Mouse (Mus musculus) layer of hippocampus, adult 2 months (tissue): ENCODE data around the gene Ptprt. TPM values are rescaled to one million over a fixed set of nuclear protein-coding genes. Genes with fewer than 3 reads are reported as not detected.

Experiments used
- DNase-seq, 2 experiments: peaks; one replicate each; pipeline ENCODE4 v3.0.0; 2022; ENCODE audit warnings: low spot score in 2 of 2
- H3K27ac ChIP-seq: fragments of 200-600 bp; 2 replicates; pipeline ENCODE4 v1.8.1; 2022
- H3K4me3 ChIP-seq: fragments of 200-600 bp; 2 replicates; pipeline ENCODE4 v1.8.1; 2022; ENCODE audit warnings: mild to moderate bottlenecking
- CTCF ChIP-seq: fragments of 200-600 bp; conservative IDR thresholded peaks from 2 replicates; pipeline ENCODE4 v1.8.1; 2022; ENCODE audit warnings: antibody characterized with exemption, mild to moderate bottlenecking, moderate library complexity
- total RNA-seq, 2 experiments: library from RNA; stranded (reverse); gene quantifications; 2 replicates each; pipeline ENCODE4 v1.2.3; 2021

Gene Ptprt
- total RNA-seq, 2 experiments from 2014 or later, result 49.0 to 49.5 TPM

- no peak for TF ChIP-seq CTCF
- DNase-seq, result no peak
Measured at GRCm38 (mm10) chr2:162654416-162654815, 6.5 kb downstream of the Ptprt start.

GRCm38 (mm10) chr2:162638676-162639075 is 22.3 kb downstream of the Ptprt start:
- peak overlapping the region; percentile 41; the same call in 1 of the 2 replicates for H3K27ac ChIP-seq
- DNase-seq, result no peak
- no peak for TF ChIP-seq CTCF
- H3K4me3 ChIP-seq, result no peak overlapping the region

More at GRCm38 (mm10) chr2:162654416-162654815, 6.5 kb downstream of the Ptprt start:
- H3K27ac ChIP-seq, result no peak overlapping the region
- H3K4me3 ChIP-seq, result no peak overlapping the region

- Histone ChIP-seq H3K4me3 (no peak overlapping the region), H3K27ac (peak overlapping the region; percentile 67)
- DNase-seq, result no peak
- no peak for TF ChIP-seq CTCF
Measured at GRCm38 (mm10) chr2:162637537-162637936, 23.4 kb downstream of the Ptprt start.

GRCm38 (mm10) chr2:162636387-162637009 is 24.4 kb downstream of the Ptprt start:
- no peak overlapping the region for H3K4me3 ChIP-seq
- TF ChIP-seq CTCF, result no peak
- DNase-seq, result peak; percentile 41 to 70
- H3K27ac ChIP-seq, result peak overlapping the region; percentile 83

GRCm38 (mm10) chr2:162634901-162635300 is 26.0 kb downstream of the Ptprt start:
- H3K4me3 ChIP-seq, result no peak overlapping the region
- peak overlapping the region; percentile 83; the same call in 1 of the 2 replicates for H3K27ac ChIP-seq
- TF ChIP-seq CTCF, result no peak
- no peak for DNase-seq

GRCm38 (mm10) chr2:162626076-162626475 is 34.9 kb downstream of the Ptprt start:
- no peak for TF ChIP-seq CTCF
- DNase-seq, result no peak
- Histone ChIP-seq H3K4me3 (no peak overlapping the region), H3K27ac (no peak overlapping the region)

- DNase-seq, result no peak
Measured at GRCm38 (mm10) chr2:162624707-162625106, 36.2 kb downstream of the Ptprt start.

GRCm38 (mm10) chr2:162614256-162614655 is 46.7 kb downstream of the Ptprt start:
- TF ChIP-seq CTCF, result no peak
- no peak for DNase-seq
- Histone ChIP-seq H3K4me3 (no peak overlapping the region), H3K27ac (no peak overlapping the region)

More at GRCm38 (mm10) chr2:162624707-162625106, 36.2 kb downstream of the Ptprt start:
- Histone ChIP-seq H3K27ac (no peak overlapping the region), H3K4me3 (no peak overlapping the region)
- no peak for TF ChIP-seq CTCF

GRCm38 (mm10) chr2:162613480-162613879 is 47.5 kb downstream of the Ptprt start:
- no peak for DNase-seq
- no peak overlapping the region for H3K4me3 ChIP-seq
- no peak overlapping the region for H3K27ac ChIP-seq
- peak; percentile 64 for TF ChIP-seq CTCF

- no peak overlapping the region for H3K27ac ChIP-seq
- DNase-seq, result no peak
- no peak for TF ChIP-seq CTCF
- no peak overlapping the region for H3K4me3 ChIP-seq
Measured at GRCm38 (mm10) chr2:162602721-162603120, 58.2 kb downstream of the Ptprt start.

- no peak overlapping the region for H3K27ac ChIP-seq
- no peak for TF ChIP-seq CTCF
Measured at GRCm38 (mm10) chr2:162591388-162591787, 69.6 kb downstream of the Ptprt start.

GRCm38 (mm10) chr2:162581651-162582050 is 79.3 kb downstream of the Ptprt start:
- TF ChIP-seq CTCF, result no peak
- no peak overlapping the region for H3K4me3 ChIP-seq
- DNase-seq, result no peak
- no peak overlapping the region for H3K27ac ChIP-seq

More at GRCm38 (mm10) chr2:162591388-162591787, 69.6 kb downstream of the Ptprt start:
- no peak for DNase-seq
- H3K4me3 ChIP-seq, result no peak overlapping the region

GRCm38 (mm10) chr2:162577819-162578218 is 83.1 kb downstream of the Ptprt start:
- TF ChIP-seq CTCF, result no peak
- Histone ChIP-seq H3K27ac (no peak overlapping the region), H3K4me3 (no peak overlapping the region)
- DNase-seq, result no peak

- TF ChIP-seq CTCF, result peak; percentile 64
- H3K27ac ChIP-seq, result no peak overlapping the region
- no peak overlapping the region for H3K4me3 ChIP-seq
- no peak for DNase-seq
Measured at GRCm38 (mm10) chr2:162572851-162573250, 88.1 kb downstream of the Ptprt start.
